Mouse (Mus musculus): Measurements from ENCODE around the gene Grin2a. TPM values are rescaled to one million over a fixed set of nuclear protein-coding genes. Genes with fewer than 3 reads are reported as not detected.
"Not testable (repeated sequence)": the region's sequence is repeated elsewhere in the genome, so short reads cannot be mapped to it uniquely, and the experiment has no call there.

The Grin2a gene
- total RNA-seq, 2 experiments from 2014 or later: not detected

- ATAC-seq (replicated peaks; ENCODE audit: low FRiP score, low TSS enrichment, poor library complexity, severe bottlenecking): no peak
These were observed 306.7 kb downstream of the Grin2a start for GRCm38 (mm10) chr16:9688523-9689140.

- ATAC-seq (replicated peaks; ENCODE audit: low FRiP score, low TSS enrichment, poor library complexity, severe bottlenecking): no peak
These were observed 314.8 kb downstream of the Grin2a start for GRCm38 (mm10) chr16:9680572-9680971.

GRCm38 (mm10) chr16:9679994-9680393, 315.4 kb downstream of the Grin2a start:
- ATAC-seq (replicated peaks; ENCODE audit: low FRiP score, low TSS enrichment, poor library complexity, severe bottlenecking): no peak

- ATAC-seq (replicated peaks; ENCODE audit: low FRiP score, low TSS enrichment, poor library complexity, severe bottlenecking): no peak
These were observed 316.6 kb downstream of the Grin2a start for GRCm38 (mm10) chr16:9678750-9679149.

GRCm38 (mm10) chr16:9672390-9672789, 323.0 kb downstream of the Grin2a start:
- ATAC-seq (replicated peaks; ENCODE audit: low FRiP score, low TSS enrichment, poor library complexity, severe bottlenecking): no peak

GRCm38 (mm10) chr16:9671222-9671621, 324.1 kb downstream of the Grin2a start:
- ATAC-seq (replicated peaks; ENCODE audit: low FRiP score, low TSS enrichment, poor library complexity, severe bottlenecking): no peak

GRCm38 (mm10) chr16:9670750-9671161, 324.6 kb downstream of the Grin2a start:
- ATAC-seq (replicated peaks; ENCODE audit: low FRiP score, low TSS enrichment, poor library complexity, severe bottlenecking): no peak

- no peak for ATAC-seq (replicated peaks; ENCODE audit: low FRiP score, low TSS enrichment, poor library complexity, severe bottlenecking)
These were observed 329.5 kb downstream of the Grin2a start for GRCm38 (mm10) chr16:9665896-9666295.

GRCm38 (mm10) chr16:9664060-9664459, 331.3 kb downstream of the Grin2a start:
- no peak for ATAC-seq (replicated peaks; ENCODE audit: low FRiP score, low TSS enrichment, poor library complexity, severe bottlenecking)

GRCm38 (mm10) chr16:9663508-9663907, 331.9 kb downstream of the Grin2a start:
- no peak for ATAC-seq (replicated peaks; ENCODE audit: low FRiP score, low TSS enrichment, poor library complexity, severe bottlenecking)

- no peak for ATAC-seq (replicated peaks; ENCODE audit: low FRiP score, low TSS enrichment, poor library complexity, severe bottlenecking)
These were observed 369.5 kb downstream of the Grin2a start for GRCm38 (mm10) chr16:9625652-9626444.

- ATAC-seq (replicated peaks; ENCODE audit: low FRiP score, low TSS enrichment, poor library complexity, severe bottlenecking): no peak
These were observed 371.0 kb downstream of the Grin2a start for GRCm38 (mm10) chr16:9624346-9624745.

- no peak for ATAC-seq (replicated peaks; ENCODE audit: low FRiP score, low TSS enrichment, poor library complexity, severe bottlenecking)
These were observed 377.2 kb downstream of the Grin2a start for GRCm38 (mm10) chr16:9618206-9618605.

- ATAC-seq (replicated peaks; ENCODE audit: low FRiP score, low TSS enrichment, poor library complexity, severe bottlenecking): no peak
These were observed 378.1 kb downstream of the Grin2a start for GRCm38 (mm10) chr16:9617215-9617614.

- no peak for ATAC-seq (replicated peaks; ENCODE audit: low FRiP score, low TSS enrichment, poor library complexity, severe bottlenecking)
These were observed 378.6 kb downstream of the Grin2a start for GRCm38 (mm10) chr16:9616807-9617206.

GRCm38 (mm10) chr16:9612596-9612995, 382.8 kb downstream of the Grin2a start:
- not testable (repeated sequence) for ATAC-seq (replicated peaks; ENCODE audit: low FRiP score, low TSS enrichment, poor library complexity, severe bottlenecking)

GRCm38 (mm10) chr16:9607432-9607831, 387.9 kb downstream of the Grin2a start:
- no peak for ATAC-seq (replicated peaks; ENCODE audit: low FRiP score, low TSS enrichment, poor library complexity, severe bottlenecking)

- ATAC-seq (replicated peaks; ENCODE audit: low FRiP score, low TSS enrichment, poor library complexity, severe bottlenecking): no peak
These were observed 391.4 kb downstream of the Grin2a start for GRCm38 (mm10) chr16:9603983-9604382.

GRCm38 (mm10) chr16:9602579-9602978, 392.8 kb downstream of the Grin2a start:
- ATAC-seq (replicated peaks; ENCODE audit: low FRiP score, low TSS enrichment, poor library complexity, severe bottlenecking): no peak

- no peak for ATAC-seq (replicated peaks; ENCODE audit: low FRiP score, low TSS enrichment, poor library complexity, severe bottlenecking)
These were observed 406.2 kb downstream of the Grin2a start for GRCm38 (mm10) chr16:9589176-9589575.

- no peak for ATAC-seq (replicated peaks; ENCODE audit: low FRiP score, low TSS enrichment, poor library complexity, severe bottlenecking)
These were observed 406.9 kb downstream of the Grin2a start for GRCm38 (mm10) chr16:9588431-9588830.

All from megakaryocyte-erythroid progenitor cell, adult 5-6 weeks (primary cell).